Mouse (Mus musculus) thymus, adult 2 months (tissue): ENCODE data around the gene E130309D02Rik.

ENCODE experiments used
- CTCF ChIP-seq: fragments of 200-500 bp; IDR thresholded peaks from 2 replicates; pipeline ENCODE4 v1.5.1; 2012; ENCODE audit warnings: mild to moderate bottlenecking, control low read depth, low read length, moderate library complexity, borderline replicate concordance; ENCODE audit not compliant: control insufficient read depth, poor library complexity, insufficient read depth; ENCODE audit errors: extremely low read depth
- POLR2A ChIP-seq: fragments of 200-500 bp; IDR thresholded peaks from 2 replicates; pipeline ENCODE4 v1.6.1; 2012; ENCODE audit warnings: mild to moderate bottlenecking, low read length, control low read depth, moderate library complexity; ENCODE audit not compliant: control insufficient read depth, poor library complexity, insufficient read depth; ENCODE audit errors: extremely low read depth

GRCm38 (mm10) chr5:143314183-143314729 lies 904 bp downstream of the E130309D02Rik start:
- no peak for TF ChIP-seq CTCF
- TF ChIP-seq POLR2A, result no peak
